Mouse (Mus musculus) forebrain, embryonic 12.5 days (tissue): Measurements from ENCODE around the gene Sart3. TPM values are rescaled to one million over a fixed set of nuclear protein-coding genes. Genes with fewer than 3 reads are reported as not detected.
A peak's percentile ranks its signal among the peaks of the same experiment; 100 is the strongest.

Experiments
- ATAC-seq: fragments of 200-750 bp; cut with Nextera tagmentation; 2 replicates; pipeline ENCODE4 v1.8.0; 2017; ENCODE audit warnings: moderate TSS enrichment; ENCODE audit not compliant: low FRiP score
- H3K27ac ChIP-seq: fragments of 300-500 bp; sonication (generic); 2 replicates; pipeline ENCODE4 v1.5.1; 2016; ENCODE audit warnings: mild to moderate bottlenecking
- H3K27me3 ChIP-seq: fragments of 300-500 bp; sonication (generic); 2 replicates; pipeline ENCODE4 v1.6.1; 2016; ENCODE audit warnings: mild to moderate bottlenecking
- H3K36me3 ChIP-seq: fragments of 300-500 bp; sonication (generic); replicated peaks from 2 replicates; pipeline ENCODE4 v1.6.1; 2016; ENCODE audit warnings: mild to moderate bottlenecking
- H3K4me1 ChIP-seq: fragments of 300-500 bp; sonication (generic); 2 replicates; pipeline ENCODE4 v1.6.1; 2016
- H3K4me2 ChIP-seq: fragments of 300-500 bp; sonication (generic); 2 replicates; pipeline ENCODE4 v1.6.1; 2016; ENCODE audit warnings: mild to moderate bottlenecking, moderate library complexity
- H3K4me3 ChIP-seq: fragments of 300-500 bp; sonication (generic); replicated peaks from 2 replicates; pipeline ENCODE4 v1.5.1; 2016; ENCODE audit warnings: mild to moderate bottlenecking
- H3K9ac ChIP-seq: fragments of 300-500 bp; sonication (generic); 2 replicates; pipeline ENCODE4 v1.6.1; 2016; ENCODE audit warnings: mild to moderate bottlenecking
- H3K9me3 ChIP-seq: fragments of 300-500 bp; sonication (generic); 2 replicates; pipeline ENCODE4 v1.6.1; 2016
- WGBS: fragments of 180-500 bp; shearing (Covaris S2); methylation state at CpG from one replicate; pipeline ENCODE4 v1.1.7; 2016; 5-methylcytosine and 5-hydroxymethylcytosine counted together
- polyA plus RNA-seq: library from polyadenylated mRNA; unstranded; fragments of >200 nt; fragmentation: Nextera tagmentation; extraction: Ambion mirVana; gene quantifications from 2 replicates; pipeline ENCODE4 v1.2.1, GENCODE M21; 2016

Gene Sart3
- polyA plus RNA-seq, 1 experiment from 2014 or later = 78.4 TPM

GRCm38 (mm10) chr5:113703803-113704585, 68.3 kb downstream of the Sart3 start:
- Histone ChIP-seq H3K36me3 (no peaks in the 10 kb centered on the region), H3K4me2 (no peak overlapping the region), H3K9ac (no peak overlapping the region), H3K4me3 (no peak overlapping the region), H3K9me3 (no peaks in the 10 kb centered on the region), H3K27ac (peak overlapping the region; percentile 48), H3K4me1 (peaks cover 19% of the 10 kb centered on the region; the same call in 1 of the 2 replicates), H3K27me3 (no peaks in the 10 kb centered on the region)
- WGBS = 50% methylated on average over 21 of the region's 21 CpGs
- peak; percentile 33; the same call in 1 of the 2 replicates for ATAC-seq

- no peak for ATAC-seq
- Histone ChIP-seq H3K4me1 (peaks cover 19% of the 10 kb centered on the region; the same call in 1 of the 2 replicates), H3K27me3 (no peaks in the 10 kb centered on the region), H3K36me3 (no peaks in the 10 kb centered on the region), H3K4me2 (no peak overlapping the region), H3K27ac (no peak overlapping the region), H3K9me3 (no peaks in the 10 kb centered on the region), H3K4me3 (no peak overlapping the region), H3K9ac (no peak overlapping the region)
- WGBS = 86% methylated on average over 19 of the region's 19 CpGs
Measured at GRCm38 (mm10) chr5:113700388-113701023, 71.8 kb downstream of the Sart3 start.

- Histone ChIP-seq H3K36me3 (no peaks in the 10 kb centered on the region), H3K27ac (no peak overlapping the region), H3K4me1 (peaks cover 23% of the 10 kb centered on the region), H3K4me2 (no peak overlapping the region), H3K9me3 (no peaks in the 10 kb centered on the region), H3K4me3 (no peak overlapping the region), H3K27me3 (no peaks in the 10 kb centered on the region), H3K9ac (no peak overlapping the region)
- WGBS = 53% methylated on average over 5 of the region's 5 CpGs
- no peak for ATAC-seq
Measured at GRCm38 (mm10) chr5:113694415-113694814, 77.9 kb downstream of the Sart3 start.

- no peaks in the 10 kb centered on the region for H3K9me3 ChIP-seq
- H3K4me2 ChIP-seq = no peak overlapping the region
- H3K9ac ChIP-seq = no peak overlapping the region
- H3K4me3 ChIP-seq = no peak overlapping the region
- no peak for ATAC-seq
- WGBS = 66% methylated on average over 4 of the region's 4 CpGs
- H3K36me3 ChIP-seq = no peaks in the 10 kb centered on the region
- no peak overlapping the region for H3K27ac ChIP-seq
- peaks cover 26% of the 10 kb centered on the region for H3K4me1 ChIP-seq
- H3K27me3 ChIP-seq = no peaks in the 10 kb centered on the region
Measured at GRCm38 (mm10) chr5:113694000-113694399, 78.3 kb downstream of the Sart3 start.

- Histone ChIP-seq H3K27me3 (no peaks in the 10 kb centered on the region), H3K4me2 (no peak overlapping the region), H3K9me3 (no peaks in the 10 kb centered on the region), H3K9ac (no peak overlapping the region), H3K27ac (no peak overlapping the region), H3K36me3 (no peaks in the 10 kb centered on the region), H3K4me1 (peaks cover 26% of the 10 kb centered on the region), H3K4me3 (no peak overlapping the region)
- 89% methylated on average over 8 of the region's 8 CpGs for WGBS
- ATAC-seq = no peak
Measured at GRCm38 (mm10) chr5:113693196-113693755, 79.0 kb downstream of the Sart3 start.

Other genes starting within 250 kb of the Sart3 start
- 1.6 and 2.1 TPM in 2 replicates for gene Cmklr1, start 122.1 kb downstream of the Sart3 start, polyA plus RNA-seq
- gene 1700069L16Rik, start 47.7 kb downstream of the Sart3 start, polyA plus RNA-seq = not detected in 2 replicates
- 5.4 and 7.2 TPM in 2 replicates for gene Ficd, start 36.7 kb downstream of the Sart3 start, polyA plus RNA-seq
- gene Iscu, start 238 bp upstream of the Sart3 start, polyA plus RNA-seq = 107 and 113 TPM in 2 replicates
- 13.9 and 19.4 TPM in 2 replicates for gene Tmem119, start 28.0 kb upstream of the Sart3 start, polyA plus RNA-seq
- 0.82 and 0.88 TPM in 2 replicates for gene Selplg, start 60.1 kb upstream of the Sart3 start, polyA plus RNA-seq
- 256 and 277 TPM in 2 replicates for gene Coro1c, start 136.2 kb upstream of the Sart3 start, polyA plus RNA-seq
- 19.0 and 19.9 TPM in 2 replicates for gene Ssh1, start 221.4 kb upstream of the Sart3 start, polyA plus RNA-seq
- not detected in 2 replicates for gene Dao, start 231.2 kb upstream of the Sart3 start, polyA plus RNA-seq